Mouse (Mus musculus): Measurements from ENCODE around the gene Gm10352. TPM values are rescaled to one million over a fixed set of nuclear protein-coding genes. Genes with fewer than 3 reads are reported as not detected.
"Not testable (repeated sequence)": the region's sequence is repeated elsewhere in the genome, so short reads cannot be mapped to it uniquely, and the experiment has no call there.

Gm10352 gene
- 0.21 TPM in 1 of 2 replicates, not detected in the other for total RNA-seq (2012; rRNA removed)

DNA sequence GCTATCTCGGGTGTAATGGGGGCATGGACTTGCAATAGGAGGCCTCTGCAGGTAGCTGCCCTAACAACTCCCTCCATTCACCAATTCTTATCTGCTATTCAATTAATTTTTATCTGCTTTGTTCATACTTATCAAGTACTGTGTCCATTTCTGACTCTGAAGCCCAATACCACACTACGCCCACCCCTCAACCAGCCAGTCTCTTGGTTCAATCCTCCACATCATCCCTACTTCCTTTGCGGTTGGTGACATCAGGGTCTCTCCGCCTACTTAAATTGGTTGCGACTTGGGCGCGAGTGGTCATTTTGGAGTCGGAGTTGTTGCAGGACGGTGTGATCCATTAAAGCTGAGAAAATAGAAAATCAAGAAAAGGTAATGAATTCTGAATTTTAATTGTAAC is at the start of gene Gm10352:
TSS of gene Gm10352 (plus strand) at position 301 of the 400 bp plus-strand sequence.
- H3K9ac ChIP-seq (ENCODE audit: insufficient read depth, low read depth, low read length, poor library complexity, severe bottlenecking); in situ Hi-C loops (cut with MboI; ENCODE audit: low sequenced_read_pairs in 2 of 2, unreplicated experiment in 2 of 2); H3K27ac ChIP-seq (ENCODE audit: insufficient read depth, low read depth, low read length, poor library complexity, severe bottlenecking); DNase-seq (ENCODE audit: low read depth, low spot score); H3K36me3 ChIP-seq (ENCODE audit: control insufficient read depth, insufficient read depth, low read length, poor library complexity, severe bottlenecking); H3K9me3 ChIP-seq (ENCODE audit: control insufficient read depth, insufficient read depth, low read depth, low read length); H3K4me3 ChIP-seq (ENCODE audit: insufficient read depth in 1 of 2, low read depth in 1 of 2, low read length in 2 of 2, poor library complexity in 1 of 2, severe bottlenecking in 1 of 2); H3K4me1 ChIP-seq (ENCODE audit: control insufficient read depth in 2 of 2, insufficient read depth in 2 of 2, low read length in 2 of 2, poor library complexity in 1 of 2): not testable (repeated sequence)

GRCm38 (mm10) chrY:2932282-2932681 is 31.5 kb downstream of the Gm10352 start, which contains the start of gene Gm29289:
TSS of gene Gm29289 (plus strand) at chrY:2932582.
- H3K4me1 ChIP-seq (ENCODE audit: control insufficient read depth in 2 of 2, insufficient read depth in 2 of 2, low read length in 2 of 2, poor library complexity in 1 of 2); DNase-seq (ENCODE audit: low read depth, low spot score); H3K9me3 ChIP-seq (ENCODE audit: control insufficient read depth, insufficient read depth, low read depth, low read length); H3K9ac ChIP-seq (ENCODE audit: insufficient read depth, low read depth, low read length, poor library complexity, severe bottlenecking); in situ Hi-C loops (cut with MboI; ENCODE audit: low sequenced_read_pairs in 2 of 2, unreplicated experiment in 2 of 2); H3K27ac ChIP-seq (ENCODE audit: insufficient read depth, low read depth, low read length, poor library complexity, severe bottlenecking); H3K36me3 ChIP-seq (ENCODE audit: control insufficient read depth, insufficient read depth, low read length, poor library complexity, severe bottlenecking); H3K4me3 ChIP-seq (ENCODE audit: insufficient read depth in 1 of 2, low read depth in 1 of 2, low read length in 2 of 2, poor library complexity in 1 of 2, severe bottlenecking in 1 of 2): not testable (repeated sequence)

Other genes starting within 250 kb of the Gm10352 start
- not detected in 2 replicates for gene Sry, start 237.3 kb upstream of the Gm10352 start, total RNA-seq (2012; rRNA removed)
- gene H2al2b, start 180.3 kb upstream of the Gm10352 start, total RNA-seq (2012; rRNA removed), result not detected in 2 replicates
- not detected in 2 replicates for gene Gm4064, start 104.8 kb upstream of the Gm10352 start, total RNA-seq (2012; rRNA removed)
- 0.18 TPM in 1 of 2 replicates, not detected in the other for gene Rbmy, start 70.3 kb upstream of the Gm10352 start, total RNA-seq (2012; rRNA removed)
- not detected in 2 replicates for gene Gm10256, start 70.3 kb upstream of the Gm10352 start, total RNA-seq (2012; rRNA removed)
- not detected in 2 replicates for gene Gm29289, start 31.6 kb downstream of the Gm10352 start, total RNA-seq (2012; rRNA removed)